Mouse (Mus musculus): ENCODE measurements at regions not wholly inside any gene's neighbourhood (a gene's known extent, or its start where the extent isn't known, plus 50 kb on each side); places are given as distances from the start of the nearest gene placed in this dataset.

GRCm38 (mm10) chr10:66433490-66433889 lies 662.4 kb upstream of the Jmjd1c start:
- DNase-seq, result no peak

- DNase-seq, result peak; percentile 50
Observed at GRCm38 (mm10) chr10:66470684-66471083, 625.2 kb upstream of the Jmjd1c start.

GRCm38 (mm10) chr10:66472038-66472437 lies 623.9 kb upstream of the Jmjd1c start:
- no peak for DNase-seq

DNA sequence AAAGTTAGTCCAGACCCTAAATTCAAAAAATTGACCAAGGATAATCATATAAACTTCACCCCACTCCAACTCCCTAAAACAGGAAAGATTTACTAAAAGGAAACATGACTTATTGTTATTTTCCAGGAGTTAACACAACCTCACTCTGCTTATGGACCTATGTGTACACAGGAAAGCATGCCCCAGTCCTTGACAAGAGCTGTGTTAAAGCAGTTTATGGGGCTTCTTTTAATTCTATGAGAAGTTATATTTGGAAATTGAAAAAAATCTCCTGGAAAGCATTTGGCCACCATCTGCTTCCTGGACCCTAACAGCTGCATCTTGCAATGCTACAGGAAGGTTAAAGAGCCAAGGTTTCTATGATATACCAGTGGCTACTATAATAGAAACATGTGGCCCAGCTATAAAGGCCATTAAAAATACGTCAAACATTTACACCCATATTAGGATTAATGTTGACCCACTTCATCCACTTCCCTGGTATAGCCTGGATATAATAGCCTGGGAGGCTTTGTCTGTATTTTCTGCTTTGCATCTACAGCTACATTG lies 620.7 kb upstream of the Jmjd1c start:
- DNase-seq, result no peak

DNA sequence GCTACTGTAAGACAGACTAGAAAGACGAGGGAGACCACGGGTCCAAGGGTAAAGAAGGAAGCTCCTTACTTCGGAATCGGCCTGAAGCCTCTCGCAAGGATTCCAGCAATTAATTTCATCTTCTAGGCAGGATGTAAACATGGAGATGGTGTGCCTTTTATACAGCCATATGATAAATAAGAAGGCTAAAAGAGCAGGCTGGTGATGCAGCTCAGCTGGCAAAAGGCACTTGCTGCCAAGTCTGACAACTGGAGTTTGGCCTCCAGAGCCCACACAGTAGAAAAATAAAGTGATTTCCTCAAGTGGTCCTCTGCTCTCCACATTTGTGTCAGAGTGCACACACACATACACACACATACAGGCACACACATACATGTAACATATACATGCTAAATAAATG lies 605.1 kb upstream of the Jmjd1c start:
- no peak for DNase-seq

GRCm38 (mm10) chr10:66491850-66492249 lies 604.1 kb upstream of the Jmjd1c start:
- DNase-seq, result no peak

DNA sequence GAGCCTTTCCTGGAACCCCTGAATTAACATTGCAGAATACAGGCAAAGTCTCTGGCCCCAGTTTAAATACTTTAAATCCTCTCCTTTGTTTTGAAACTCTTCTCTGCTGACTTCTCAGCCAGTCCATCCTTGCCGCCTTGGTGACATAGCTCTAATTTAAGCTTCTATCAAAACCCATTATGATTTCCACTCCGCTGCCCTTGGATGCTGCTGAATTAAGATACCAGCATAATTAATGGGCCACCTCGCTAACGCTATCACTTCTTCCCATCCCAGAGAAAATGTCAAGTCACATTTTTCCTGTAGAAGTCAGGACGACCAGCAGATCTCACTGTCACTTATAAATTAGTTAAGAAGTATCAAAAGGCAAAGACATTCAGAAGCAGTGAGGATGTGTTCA lies 556.1 kb upstream of the Jmjd1c start:
- no peak for DNase-seq

- DNase-seq, result peak; percentile 4
Observed at GRCm38 (mm10) chr10:66546656-66547055, 549.3 kb upstream of the Jmjd1c start.

DNA sequence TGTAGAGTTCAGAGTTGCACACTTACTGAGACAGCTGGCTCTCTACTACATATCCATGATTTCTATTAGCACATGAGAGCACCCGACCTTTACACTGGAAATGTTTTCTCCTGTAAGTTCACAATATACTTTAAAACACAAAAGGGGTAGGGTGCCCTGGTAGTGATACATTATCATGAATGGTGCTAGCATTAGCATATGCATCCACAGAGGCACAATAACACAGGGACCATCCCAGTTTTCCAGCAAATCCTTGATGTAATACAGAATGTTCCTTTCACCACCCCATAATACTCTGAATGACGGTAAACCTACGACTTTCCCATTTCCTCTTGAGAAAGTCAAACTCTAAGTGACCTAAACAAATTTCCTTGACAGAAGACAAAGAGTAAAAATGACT lies 548.3 kb upstream of the Jmjd1c start:
- no peak for DNase-seq

- no peak for DNase-seq
Observed at GRCm38 (mm10) chr10:66548073-66548472, 547.9 kb upstream of the Jmjd1c start.

DNA sequence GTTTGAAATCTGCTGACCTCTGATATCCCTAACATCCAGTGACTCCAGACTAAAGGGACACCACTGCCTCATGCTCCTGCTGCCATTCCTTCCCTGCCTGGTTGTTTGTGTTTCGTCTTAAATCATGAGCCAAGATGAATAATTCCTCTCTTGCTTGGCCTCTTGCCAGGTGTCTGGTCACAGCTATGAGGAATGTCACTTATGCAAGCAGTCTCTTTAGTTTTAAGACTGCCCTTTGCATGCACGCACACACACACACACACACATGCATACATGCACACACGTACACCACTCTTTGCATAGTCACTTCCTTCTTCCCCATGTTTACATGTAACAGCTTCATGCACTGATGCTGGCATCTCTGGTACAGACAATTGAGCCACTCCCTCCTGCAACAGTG lies 543.0 kb upstream of the Jmjd1c start:
- no peak for DNase-seq

- no peak for DNase-seq
Observed at GRCm38 (mm10) chr10:66554259-66554658, 541.7 kb upstream of the Jmjd1c start.

DNA sequence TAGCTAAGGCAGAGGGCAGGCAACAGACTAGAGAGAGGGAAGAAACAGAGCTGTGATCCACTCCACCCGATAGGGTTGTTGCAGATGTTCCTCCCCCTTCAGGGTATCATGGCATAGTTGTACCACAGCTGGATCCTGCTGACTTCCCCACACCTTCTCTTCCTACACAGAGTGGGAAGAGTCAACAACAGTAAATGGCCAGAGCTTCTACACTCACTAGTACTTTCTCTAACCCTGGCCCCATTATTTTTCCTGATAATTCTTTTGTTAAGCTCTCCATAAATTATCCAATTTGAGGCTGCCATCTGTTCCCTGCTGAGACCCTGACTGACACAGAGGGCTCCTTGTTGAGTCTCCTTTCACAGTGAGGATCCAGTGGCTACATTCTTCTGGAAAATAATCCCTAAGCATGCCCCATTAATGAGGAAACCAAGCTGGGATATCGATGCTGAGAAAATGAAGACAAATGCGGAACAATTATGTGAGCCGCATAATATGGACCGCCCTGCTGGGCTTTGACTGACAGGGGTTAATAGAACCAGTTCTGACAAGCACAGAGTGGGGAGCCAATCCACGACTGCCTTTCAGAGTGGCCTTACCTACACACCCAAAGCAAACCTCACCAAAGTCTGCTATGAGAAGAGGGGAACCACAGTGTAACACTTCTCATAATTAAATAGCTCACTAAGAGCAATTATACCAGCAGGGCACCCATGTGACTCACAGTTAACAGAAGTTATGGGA lies 537.7 kb upstream of the Jmjd1c start:
- DNase-seq, result no peak

- no peak for DNase-seq
Observed at GRCm38 (mm10) chr10:66565374-66565773, 530.6 kb upstream of the Jmjd1c start.

DNA sequence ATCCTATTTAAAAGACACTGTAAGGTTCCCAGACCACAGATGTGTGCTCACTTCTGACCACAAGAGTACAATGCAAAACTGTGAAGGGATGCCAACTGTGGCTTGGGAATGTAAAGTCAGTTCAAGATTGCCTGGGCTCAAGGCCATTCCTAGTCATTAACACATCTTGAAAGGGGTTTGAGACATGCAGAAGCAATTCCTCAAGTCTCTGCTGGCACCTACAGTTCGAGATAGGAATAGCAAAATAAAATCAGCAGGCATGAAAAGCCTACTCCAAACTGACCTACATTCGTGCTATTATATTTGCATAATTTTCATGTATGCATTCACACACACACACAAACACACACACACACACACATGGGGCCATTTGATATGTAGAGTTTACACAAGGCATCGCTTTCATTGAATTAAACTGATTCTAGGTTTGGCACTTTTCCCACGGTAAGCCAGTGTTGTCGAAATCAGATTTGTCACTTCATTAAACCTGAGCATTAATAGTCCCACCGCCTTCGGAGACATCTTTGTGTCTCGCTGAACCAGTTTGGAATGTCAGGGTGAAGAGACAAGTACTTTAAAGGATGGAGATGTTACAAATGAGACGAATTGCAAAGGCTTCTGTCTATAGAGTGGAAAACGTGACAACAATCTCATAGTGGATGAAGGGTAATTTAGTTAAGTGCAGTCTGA lies 520.9 kb upstream of the Jmjd1c start:
- peak; percentile 51 for DNase-seq

DNA sequence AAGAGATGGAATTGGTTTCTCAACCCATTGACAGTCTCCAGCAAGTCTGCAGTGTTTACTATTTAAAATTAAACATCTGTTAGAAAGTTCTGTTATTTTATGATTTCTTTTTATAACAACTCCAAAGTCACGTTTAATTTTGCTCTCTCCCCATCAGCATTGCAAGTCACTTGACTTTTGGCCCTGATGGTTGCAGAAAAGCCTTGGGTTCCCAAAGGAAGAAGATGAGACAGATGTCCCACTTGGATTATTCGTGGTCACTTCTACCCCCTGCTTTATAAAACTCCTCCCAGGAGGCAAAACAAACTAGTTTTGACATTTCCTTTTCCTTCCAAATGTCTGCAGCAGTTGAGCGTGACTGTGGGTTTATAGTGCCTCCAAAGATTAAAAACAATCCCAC lies 502.9 kb upstream of the Jmjd1c start:
- no peak for DNase-seq

DNA sequence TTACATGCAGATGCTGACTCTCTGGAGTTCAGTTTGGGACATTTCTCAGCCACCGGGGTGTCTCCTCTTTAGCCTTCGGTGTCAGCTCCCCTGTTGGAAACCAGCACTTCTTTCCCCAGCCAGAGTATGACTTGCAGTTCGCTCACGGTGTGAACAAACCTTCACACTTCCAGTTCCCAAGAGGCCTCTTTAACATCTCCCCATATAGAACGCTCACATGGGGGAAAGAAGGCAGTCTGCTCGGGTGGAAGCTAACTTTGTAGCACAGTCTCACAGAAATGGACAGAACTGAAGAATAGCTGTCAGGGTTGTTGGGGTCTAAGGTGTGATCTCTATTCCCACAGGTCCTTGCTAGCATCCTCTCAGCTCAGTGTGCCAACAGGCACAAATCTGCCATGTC lies 502.4 kb upstream of the Jmjd1c start:
- no peak for DNase-seq

DNA sequence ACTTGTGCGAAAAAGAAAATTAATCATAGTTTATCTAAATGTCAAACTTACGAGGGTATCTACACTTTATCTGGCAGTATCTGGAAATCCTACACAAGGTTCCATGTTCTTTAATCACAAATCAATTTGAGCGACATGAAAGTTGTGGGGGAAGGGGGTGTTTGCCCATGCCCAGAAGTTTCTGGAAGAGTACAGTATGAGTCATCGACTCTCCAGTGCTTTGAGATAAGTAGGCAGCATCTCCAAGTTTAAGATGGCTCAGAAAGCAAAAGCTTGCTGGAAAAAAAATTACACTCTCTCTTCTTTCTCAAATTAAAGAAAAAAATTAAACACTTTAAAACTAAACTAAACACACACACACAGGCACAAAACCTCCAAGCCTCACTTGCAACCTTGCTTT lies 498.0 kb upstream of the Jmjd1c start:
- no peak for DNase-seq

GRCm38 (mm10) chr10:66607141-66607540 lies 488.8 kb upstream of the Jmjd1c start:
- no peak for DNase-seq

- no peak for DNase-seq
Observed at GRCm38 (mm10) chr10:66616280-66616679, 479.6 kb upstream of the Jmjd1c start.

- DNase-seq, result no peak
Observed at GRCm38 (mm10) chr10:66630996-66631395, 464.9 kb upstream of the Jmjd1c start.

- DNase-seq, result peak; percentile 95
Observed at GRCm38 (mm10) chr10:66640890-66641847, 454.8 kb upstream of the Jmjd1c start.

GRCm38 (mm10) chr10:66641966-66642365 lies 454.0 kb upstream of the Jmjd1c start:
- DNase-seq, result peak; percentile 22
